Mouse (Mus musculus): ENCODE data around the gene Esrrg. TPM values are rescaled to one million over a fixed set of nuclear protein-coding genes. Genes with fewer than 3 reads are reported as not detected.
A peak's percentile ranks its signal among the peaks of the same experiment; 100 is the strongest.

Esrrg gene
- polyA plus RNA-seq, 1 experiment from 2014 or later = 9.3 TPM

DNA sequence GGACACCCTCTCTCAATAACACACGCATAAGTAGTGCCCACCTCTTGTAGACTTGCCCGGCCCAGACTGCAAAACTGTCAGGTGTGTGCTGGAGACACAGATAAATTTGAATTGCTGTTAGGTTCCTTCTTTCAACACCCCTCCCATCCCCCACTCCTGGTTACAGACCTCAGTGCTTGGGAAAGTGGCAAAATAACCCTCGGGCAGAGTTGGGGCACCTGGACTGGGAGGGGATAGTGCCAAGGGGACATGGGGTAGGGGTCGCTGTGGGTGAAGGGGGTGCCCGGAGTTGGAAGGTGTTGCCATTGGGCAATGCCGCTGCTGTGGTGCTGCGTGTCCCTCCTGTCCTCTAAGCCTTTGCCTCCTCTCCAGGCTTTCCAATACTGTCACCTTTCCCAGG lies 43.9 kb downstream of the Esrrg start:
- H3K4me3 ChIP-seq = peak overlapping the region; percentile 65
- H3K4me1 ChIP-seq = peaks cover 13% of the 10 kb centered on the region; the same call in 1 of the 2 replicates
- WGBS = 13% methylated on average over 7 of the region's 7 CpGs
- H3K9ac ChIP-seq = peak overlapping the region; percentile 84; the same call in 1 of the 2 replicates
- H3K9me3 ChIP-seq (replicated peaks) = no peaks in the 10 kb centered on the region
- peak overlapping the region; percentile 98 for H3K4me2 ChIP-seq
- peak; percentile 35; the same call in 1 of the 2 replicates for ATAC-seq
- no peaks in the 10 kb centered on the region for H3K27me3 ChIP-seq
- H3K27ac ChIP-seq = no peak overlapping the region
- no peaks in the 10 kb centered on the region for H3K36me3 ChIP-seq (ENCODE audit: poor library complexity, severe bottlenecking)

DNA sequence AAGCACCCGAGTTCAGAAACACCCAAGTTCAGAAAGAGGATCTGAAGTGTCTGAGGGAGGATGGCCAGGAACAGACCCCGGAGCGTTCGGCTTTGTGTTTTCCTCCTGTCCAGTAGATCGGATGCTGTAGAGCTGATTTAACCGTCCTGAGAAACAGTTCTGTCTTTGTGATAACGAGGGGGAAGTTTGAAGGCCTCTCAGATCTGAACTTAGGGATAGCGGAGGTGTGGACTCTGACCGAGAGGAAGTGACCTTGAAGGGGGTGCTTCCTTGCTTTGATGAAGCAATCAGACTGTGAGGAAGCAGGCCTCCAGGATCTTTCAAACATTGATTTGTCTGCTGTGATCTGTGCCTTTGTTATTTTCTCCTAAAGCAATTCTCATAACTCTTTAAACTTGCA lies 44.8 kb downstream of the Esrrg start:
- Histone ChIP-seq H3K4me3 (no peak overlapping the region), H3K4me2 (no peak overlapping the region), H3K4me1 (peaks cover 13% of the 10 kb centered on the region; the same call in 1 of the 2 replicates), H3K9me3 (replicated peaks) (no peaks in the 10 kb centered on the region), H3K36me3 (ENCODE audit: poor library complexity, severe bottlenecking) (no peaks in the 10 kb centered on the region), H3K9ac (no peak overlapping the region), H3K27me3 (no peaks in the 10 kb centered on the region), H3K27ac (no peak overlapping the region)
- ATAC-seq = no peak
- WGBS = 61% methylated on average over 9 of the region's 9 CpGs

DNA sequence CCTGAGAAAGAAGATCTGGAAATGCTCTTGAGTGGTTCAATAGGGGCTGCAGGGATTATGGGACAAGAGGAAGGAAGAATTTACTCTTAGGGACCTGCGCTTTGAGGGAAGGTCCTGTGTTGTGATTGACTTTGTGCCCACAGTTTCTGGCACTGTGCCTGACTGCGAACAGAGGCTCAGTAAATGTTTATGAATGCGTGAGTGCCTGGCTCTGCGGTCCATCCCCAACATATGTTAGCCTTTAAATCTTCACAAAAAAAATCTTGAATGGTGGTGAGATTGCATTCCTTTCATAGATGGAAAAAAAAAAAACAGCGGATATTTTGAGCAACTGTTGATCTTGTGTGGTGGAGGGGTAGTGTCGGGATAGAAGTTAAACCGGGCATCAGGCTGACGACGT lies 52.4 kb downstream of the Esrrg start:
- H3K36me3 ChIP-seq (ENCODE audit: poor library complexity, severe bottlenecking) = no peaks in the 10 kb centered on the region
- ATAC-seq = no peak
- 68% methylated on average over 9 of the region's 9 CpGs for WGBS
- no peak overlapping the region for H3K4me2 ChIP-seq
- no peak overlapping the region for H3K27ac ChIP-seq
- peaks cover 24% of the 10 kb centered on the region for H3K4me1 ChIP-seq
- no peaks in the 10 kb centered on the region for H3K9me3 ChIP-seq (replicated peaks)
- no peak overlapping the region for H3K9ac ChIP-seq
- H3K27me3 ChIP-seq = no peaks in the 10 kb centered on the region
- no peak overlapping the region for H3K4me3 ChIP-seq

DNA sequence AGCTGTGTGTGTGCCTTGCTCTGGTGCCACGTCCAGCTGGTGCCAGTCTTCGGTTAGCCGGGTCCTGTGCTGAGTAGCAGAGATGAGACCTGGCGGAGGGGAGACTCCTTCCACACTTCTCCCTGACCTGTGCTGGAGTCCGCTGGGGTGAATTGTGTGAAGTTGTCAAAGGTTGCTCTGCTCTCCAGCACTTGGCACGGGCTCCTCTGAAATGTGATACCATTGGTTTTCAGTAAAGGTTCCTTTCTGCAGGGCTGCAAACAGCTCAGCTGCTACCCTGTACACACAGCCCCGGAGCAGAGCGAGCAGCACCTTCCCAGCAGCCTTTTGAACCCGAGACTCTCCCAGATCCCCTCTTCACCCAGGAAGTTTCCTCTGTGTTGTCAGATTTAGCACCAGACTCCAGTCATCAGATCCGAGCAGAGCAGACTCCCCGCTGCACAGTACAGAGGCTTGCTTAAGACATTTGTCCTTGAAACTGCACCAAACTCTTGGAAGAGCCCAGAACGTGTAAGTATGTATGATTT lies 53.6 kb downstream of the Esrrg start:
- Histone ChIP-seq H3K9ac (no peak overlapping the region), H3K9me3 (replicated peaks) (no peaks in the 10 kb centered on the region), H3K27ac (no peak overlapping the region), H3K4me3 (no peak overlapping the region), H3K36me3 (ENCODE audit: poor library complexity, severe bottlenecking) (no peaks in the 10 kb centered on the region), H3K27me3 (no peaks in the 10 kb centered on the region), H3K4me2 (no peak overlapping the region), H3K4me1 (peaks cover 24% of the 10 kb centered on the region)
- WGBS = 54% methylated on average over 12 of the region's 12 CpGs
- ATAC-seq = no peak

DNA sequence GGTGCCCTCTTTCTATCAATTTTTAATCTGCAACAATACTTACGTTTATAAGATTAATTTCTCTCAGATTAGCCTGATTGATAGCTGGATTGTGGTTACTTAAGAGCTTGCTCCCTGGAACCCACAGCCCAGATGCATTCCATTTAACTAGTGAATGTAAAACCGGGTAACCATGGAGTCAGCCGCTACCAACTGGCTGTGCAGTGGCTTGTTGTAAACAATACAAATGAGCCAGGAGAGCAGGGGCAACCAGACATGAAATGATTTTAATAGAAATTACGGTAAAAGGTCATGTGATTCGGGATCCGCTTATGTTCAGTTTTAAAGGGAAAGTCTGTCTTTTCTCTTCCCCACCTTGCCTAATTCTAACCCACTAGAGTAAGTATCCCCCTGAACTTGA lies 54.8 kb downstream of the Esrrg start:
- H3K4me1 ChIP-seq = peaks cover 24% of the 10 kb centered on the region
- 40% methylated on average over 6 of the region's 6 CpGs for WGBS
- no peaks in the 10 kb centered on the region for H3K36me3 ChIP-seq (ENCODE audit: poor library complexity, severe bottlenecking)
- H3K27ac ChIP-seq = no peak overlapping the region
- no peaks in the 10 kb centered on the region for H3K9me3 ChIP-seq (replicated peaks)
- H3K9ac ChIP-seq = no peak overlapping the region
- no peak overlapping the region for H3K4me2 ChIP-seq
- no peak overlapping the region for H3K4me3 ChIP-seq
- no peak; the same call in 1 of the 2 replicates for ATAC-seq
- no peaks in the 10 kb centered on the region for H3K27me3 ChIP-seq

DNA sequence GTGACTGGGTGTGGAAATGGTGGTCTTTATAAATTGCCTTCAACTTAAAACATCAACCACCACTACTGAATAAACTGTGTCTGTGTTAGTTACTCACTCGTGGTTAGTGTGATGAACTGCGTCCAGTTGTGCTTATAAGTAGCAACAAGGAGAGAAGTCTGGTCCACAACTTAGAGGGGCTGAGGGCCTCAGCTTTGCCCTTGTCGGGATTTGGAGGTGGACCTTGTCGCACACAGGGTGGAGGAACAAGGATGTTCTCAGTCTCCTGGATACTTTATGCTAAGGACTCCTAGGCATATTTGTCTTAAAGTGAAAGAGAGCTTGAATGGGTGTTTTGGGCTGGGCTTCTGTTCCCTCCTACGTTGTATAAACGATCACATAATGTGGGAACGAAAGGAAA lies 55.7 kb downstream of the Esrrg start:
- H3K27ac ChIP-seq = no peak overlapping the region
- 89% methylated on average over 7 of the region's 7 CpGs for WGBS
- peaks cover 24% of the 10 kb centered on the region for H3K4me1 ChIP-seq
- no peak overlapping the region for H3K4me2 ChIP-seq
- H3K4me3 ChIP-seq = no peak overlapping the region
- no peaks in the 10 kb centered on the region for H3K36me3 ChIP-seq (ENCODE audit: poor library complexity, severe bottlenecking)
- no peaks in the 10 kb centered on the region for H3K9me3 ChIP-seq (replicated peaks)
- no peak for ATAC-seq
- no peaks in the 10 kb centered on the region for H3K27me3 ChIP-seq
- H3K9ac ChIP-seq = no peak overlapping the region

DNA sequence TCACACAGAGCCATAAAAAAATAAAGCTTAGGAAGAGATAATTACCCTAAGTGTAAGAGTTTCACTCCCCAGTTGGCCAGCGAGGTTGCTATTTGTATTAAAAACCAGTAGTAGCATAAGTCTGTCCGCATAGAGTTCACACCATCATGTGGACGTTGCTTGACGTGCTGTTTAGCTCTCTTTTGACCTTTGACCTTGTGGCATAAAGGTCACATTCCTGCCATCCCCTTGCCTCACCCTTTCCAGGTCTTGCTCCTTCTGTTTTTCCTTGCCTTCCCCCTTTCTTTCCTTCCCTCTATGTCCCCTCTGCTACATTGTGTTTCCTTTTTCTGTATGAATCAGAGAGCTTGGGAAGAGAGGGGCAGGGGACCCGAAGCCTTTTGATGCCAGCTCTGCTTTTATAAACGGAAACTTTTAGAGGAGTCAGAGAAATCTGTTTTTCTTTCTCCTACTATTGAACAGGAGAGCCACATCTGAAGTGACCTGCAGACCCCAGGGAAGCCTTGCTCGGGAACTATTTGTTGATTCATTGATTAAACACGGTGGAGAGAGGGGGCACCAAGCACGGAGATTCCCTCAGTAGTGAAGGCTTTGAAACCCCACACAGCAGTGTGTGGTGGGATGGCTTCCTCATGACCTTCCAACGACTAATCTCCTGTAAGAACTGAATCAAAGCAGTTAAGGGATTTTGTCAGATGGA lies 57.5 kb downstream of the Esrrg start:
- no peak for ATAC-seq
- no peak overlapping the region for H3K27ac ChIP-seq
- H3K9ac ChIP-seq = no peak overlapping the region
- no peak overlapping the region for H3K4me3 ChIP-seq
- no peak overlapping the region for H3K4me2 ChIP-seq
- H3K27me3 ChIP-seq = no peaks in the 10 kb centered on the region
- H3K4me1 ChIP-seq = peaks cover 22% of the 10 kb centered on the region
- H3K36me3 ChIP-seq (ENCODE audit: poor library complexity, severe bottlenecking) = no peaks in the 10 kb centered on the region
- 46% methylated on average over 10 of the region's 10 CpGs for WGBS
- no peaks in the 10 kb centered on the region for H3K9me3 ChIP-seq (replicated peaks)

DNA sequence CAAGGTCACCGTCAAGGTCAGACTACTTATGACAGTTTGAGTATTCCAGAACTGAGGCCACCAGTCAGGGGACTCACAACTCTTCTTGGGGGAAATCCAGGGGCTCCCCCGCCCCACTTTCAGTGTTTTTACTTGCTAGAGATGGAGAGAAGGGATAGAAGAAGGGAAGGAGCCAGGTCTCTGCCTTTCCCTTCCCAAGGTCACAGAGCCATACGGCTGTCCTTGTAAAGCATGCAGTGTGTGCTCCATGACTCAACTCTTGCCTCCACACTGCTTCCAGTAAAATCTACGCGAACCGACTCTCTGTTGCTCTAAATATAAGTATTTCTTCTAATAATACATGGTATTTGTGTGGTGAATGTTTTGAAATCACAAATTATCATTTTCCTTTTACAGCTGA lies 61.2 kb downstream of the Esrrg start:
- 98% methylated on average over 6 of the region's 6 CpGs for WGBS
- H3K9ac ChIP-seq = no peak overlapping the region
- ATAC-seq = no peak
- H3K4me1 ChIP-seq = 0 out of 2 replicates have a peak, but pooled peaks cover 7% of the 10 kb centered on the region
- H3K4me3 ChIP-seq = no peak overlapping the region
- no peaks in the 10 kb centered on the region for H3K36me3 ChIP-seq (ENCODE audit: poor library complexity, severe bottlenecking)
- H3K27ac ChIP-seq = no peak overlapping the region
- no peaks in the 10 kb centered on the region for H3K27me3 ChIP-seq
- no peak overlapping the region for H3K4me2 ChIP-seq
- no peaks in the 10 kb centered on the region for H3K9me3 ChIP-seq (replicated peaks)

DNA sequence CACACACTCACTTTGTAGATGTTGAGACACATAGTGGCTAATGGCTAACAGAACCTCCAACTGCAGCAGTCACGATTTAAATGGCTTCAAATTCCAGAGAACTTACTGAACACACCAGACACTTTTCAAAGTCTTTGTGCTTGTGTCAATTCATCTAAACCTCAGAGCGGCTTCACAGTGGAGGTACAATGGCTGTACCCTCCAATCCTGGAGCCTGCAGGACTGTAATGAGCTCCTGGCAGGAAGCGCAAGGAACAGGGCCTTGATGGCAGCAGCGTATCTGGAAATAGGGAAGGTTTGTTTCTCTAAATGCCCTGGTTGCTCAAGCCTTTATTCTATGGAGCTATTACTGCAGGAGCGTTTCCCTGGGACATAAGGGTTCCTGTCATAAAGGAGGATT lies 63.9 kb downstream of the Esrrg start:
- Histone ChIP-seq H3K9ac (no peak overlapping the region), H3K4me2 (no peak overlapping the region), H3K4me3 (no peak overlapping the region), H3K27me3 (no peaks in the 10 kb centered on the region), H3K9me3 (replicated peaks) (no peaks in the 10 kb centered on the region), H3K4me1 (0 out of 2 replicates have a peak, but pooled peaks cover 7% of the 10 kb centered on the region), H3K27ac (no peak overlapping the region), H3K36me3 (ENCODE audit: poor library complexity, severe bottlenecking) (no peaks in the 10 kb centered on the region)
- WGBS = 36% methylated on average over 5 of the region's 5 CpGs
- no peak for ATAC-seq

DNA sequence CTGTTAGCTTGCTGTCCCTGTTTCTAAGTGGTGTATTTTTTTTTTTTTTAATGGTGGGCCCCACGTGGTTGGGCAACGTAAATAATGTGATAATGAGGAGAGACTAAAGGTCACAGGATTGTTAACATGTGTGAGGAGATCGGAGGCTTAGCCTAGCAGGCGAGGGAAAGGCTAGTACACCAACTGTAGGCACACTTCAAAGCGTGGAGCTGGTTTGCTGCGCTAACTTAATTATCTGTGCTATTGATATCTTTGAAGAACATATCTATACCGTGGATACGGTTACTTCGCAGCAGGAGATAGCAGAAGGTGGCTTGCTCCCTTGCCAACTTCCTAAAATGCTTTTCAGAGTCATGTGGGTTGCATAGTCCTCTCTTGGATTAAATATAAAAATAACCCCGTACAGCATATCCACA lies 66.2 kb downstream of the Esrrg start:
- H3K4me3 ChIP-seq = no peak overlapping the region
- no peak for ATAC-seq
- no peak overlapping the region for H3K4me2 ChIP-seq
- no peaks in the 10 kb centered on the region for H3K27me3 ChIP-seq
- no peak overlapping the region for H3K27ac ChIP-seq
- H3K4me1 ChIP-seq = 0 out of 2 replicates have a peak, but pooled peaks cover 7% of the 10 kb centered on the region
- no peaks in the 10 kb centered on the region for H3K36me3 ChIP-seq (ENCODE audit: poor library complexity, severe bottlenecking)
- H3K9me3 ChIP-seq (replicated peaks) = no peaks in the 10 kb centered on the region
- no peak overlapping the region for H3K9ac ChIP-seq
- 80% methylated on average over 10 of the region's 10 CpGs for WGBS

DNA sequence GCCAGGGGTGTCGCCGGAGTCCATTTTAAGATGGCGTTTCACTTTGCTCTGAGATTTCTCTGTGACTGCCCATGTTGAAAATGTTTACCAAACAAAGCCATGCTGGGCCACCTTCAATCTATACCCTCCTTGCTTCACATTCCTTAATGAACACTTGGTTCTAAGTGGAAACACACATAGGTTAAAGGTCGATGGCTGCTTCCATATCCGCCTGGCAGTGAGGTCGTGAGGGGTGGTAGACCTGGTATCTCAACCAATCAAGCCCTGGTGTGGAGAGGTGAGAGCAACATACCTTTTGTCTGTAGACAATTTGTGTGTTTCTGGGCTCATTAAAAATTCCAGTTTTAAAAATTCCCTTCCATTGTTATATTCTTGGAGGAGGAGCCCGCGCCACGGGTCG lies 68.0 kb downstream of the Esrrg start:
- H3K9ac ChIP-seq = no peak overlapping the region
- H3K4me2 ChIP-seq = no peak overlapping the region
- H3K36me3 ChIP-seq (ENCODE audit: poor library complexity, severe bottlenecking) = no peaks in the 10 kb centered on the region
- no peak overlapping the region for H3K27ac ChIP-seq
- no peak for ATAC-seq
- no peak overlapping the region for H3K4me3 ChIP-seq
- no peaks in the 10 kb centered on the region for H3K27me3 ChIP-seq
- 0 out of 2 replicates have a peak, but pooled peaks cover 7% of the 10 kb centered on the region for H3K4me1 ChIP-seq
- WGBS = 84% methylated on average over 10 of the region's 10 CpGs
- no peaks in the 10 kb centered on the region for H3K9me3 ChIP-seq (replicated peaks)

DNA sequence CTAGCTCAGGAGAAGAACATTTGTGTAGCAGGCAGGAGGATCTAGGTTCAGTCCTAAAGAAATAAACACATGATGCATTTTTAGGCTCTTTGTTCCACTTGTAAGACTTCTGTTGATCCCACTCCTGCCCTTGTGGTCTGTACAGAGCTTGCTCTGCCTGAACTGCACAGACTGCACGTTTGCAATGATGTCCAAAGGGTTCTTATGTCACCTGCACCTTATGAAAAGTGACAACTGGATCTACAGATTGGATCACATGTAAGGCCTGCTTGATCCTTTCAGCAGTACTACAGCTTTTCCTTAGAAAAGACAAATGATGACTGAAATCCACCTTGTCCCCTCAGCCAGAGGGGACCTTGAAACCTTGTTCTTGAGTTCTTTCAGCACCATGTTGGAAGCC lies 70.7 kb downstream of the Esrrg start:
- no peaks in the 10 kb centered on the region for H3K27me3 ChIP-seq
- no peak overlapping the region for H3K27ac ChIP-seq
- no peaks in the 10 kb centered on the region for H3K9me3 ChIP-seq (replicated peaks)
- no peak overlapping the region for H3K9ac ChIP-seq
- H3K4me1 ChIP-seq = no peaks in the 10 kb centered on the region
- WGBS = 69% methylated on average over 1 of the region's 1 CpGs
- no peak overlapping the region for H3K4me3 ChIP-seq
- ATAC-seq = no peak
- H3K4me2 ChIP-seq = no peak overlapping the region
- no peaks in the 10 kb centered on the region for H3K36me3 ChIP-seq (ENCODE audit: poor library complexity, severe bottlenecking)

DNA sequence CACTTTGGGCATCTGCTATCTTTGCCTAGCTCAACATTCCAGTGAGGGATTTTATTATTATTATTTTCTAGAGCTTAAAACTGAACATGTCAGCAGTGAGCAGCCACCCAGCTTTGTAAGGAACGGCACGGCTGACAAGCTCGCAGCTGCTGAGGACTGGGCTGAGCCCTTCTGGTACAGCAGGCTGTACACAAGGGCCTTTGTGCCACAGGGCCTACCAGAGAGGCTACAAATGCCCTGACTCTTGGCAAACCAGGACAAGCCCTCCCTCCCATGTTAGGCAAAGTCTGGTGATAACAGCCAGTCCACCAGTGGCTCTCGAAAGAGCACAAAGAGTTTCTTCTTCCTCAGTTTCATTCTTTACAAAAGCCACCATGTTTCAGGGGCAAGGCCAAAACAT lies 75.9 kb downstream of the Esrrg start:
- H3K4me3 ChIP-seq = no peak overlapping the region
- H3K4me2 ChIP-seq = no peak overlapping the region
- no peaks in the 10 kb centered on the region for H3K4me1 ChIP-seq
- no peaks in the 10 kb centered on the region for H3K27me3 ChIP-seq
- no peak overlapping the region for H3K27ac ChIP-seq
- H3K9me3 ChIP-seq (replicated peaks) = no peaks in the 10 kb centered on the region
- ATAC-seq = no peak
- H3K36me3 ChIP-seq (ENCODE audit: poor library complexity, severe bottlenecking) = no peaks in the 10 kb centered on the region
- H3K9ac ChIP-seq = no peak overlapping the region
- WGBS = 86% methylated on average over 4 of the region's 4 CpGs

All from forebrain, embryonic 13.5 days (tissue).